Mouse (Mus musculus) erythroblast, embryonic 14.5 days (primary cell): ENCODE measurements around the gene Traf6.

Experiments used
- GATA1 ChIP-seq: IDR thresholded peaks from 2 replicates; pipeline ENCODE4 v1.6.1; 2012; ENCODE audit warnings: low read length, inconsistent platforms, mixed read lengths
- TAL1 ChIP-seq: IDR thresholded peaks from 3 replicates; pipeline ENCODE4 v1.6.1; 2012; ENCODE audit warnings: low read length, inconsistent platforms, mixed read lengths

DNA sequence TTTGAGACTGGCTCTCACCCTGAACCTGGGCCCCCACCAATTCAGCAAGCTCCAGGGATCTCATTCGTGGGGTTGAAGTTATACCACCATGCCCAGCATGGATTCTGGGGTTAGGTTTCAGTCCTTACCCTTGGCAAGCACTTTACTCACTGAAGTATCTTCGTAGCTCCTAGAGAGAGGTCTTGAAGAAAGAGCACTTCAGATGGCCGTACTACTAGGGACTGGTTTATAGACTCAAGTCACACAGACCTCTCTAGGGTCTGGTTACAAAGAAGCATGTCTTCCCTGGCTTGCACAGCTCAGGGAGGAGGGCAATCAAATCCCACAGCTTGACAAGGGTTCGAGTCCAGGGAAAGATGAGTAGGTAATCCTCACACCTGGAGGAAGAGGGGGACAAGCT, 43.6 kb downstream of the Traf6 start:
- TF ChIP-seq GATA1 (no peak), TAL1 (no peak)
